Mouse (Mus musculus) urinary bladder, postnatal 36 days (tissue): ENCODE results near the gene Diaph3.

Experiments
- DNase-seq, 2 experiments: peaks; one replicate each; pipeline ENCODE4 v3.0.0; 2022; ENCODE audit warnings: low spot score in 2 of 2, mixed read lengths in 1 of 2

Gene Diaph3

GRCm38 (mm10) chr14:86646499-86647120, 494.4 kb downstream of the Diaph3 start:
- no peak for DNase-seq

GRCm38 (mm10) chr14:86642831-86643241, 498.2 kb downstream of the Diaph3 start:
- no peak for DNase-seq

GRCm38 (mm10) chr14:86641839-86642238, 499.2 kb downstream of the Diaph3 start:
- DNase-seq, result no peak

GRCm38 (mm10) chr14:86640086-86640485, 500.9 kb downstream of the Diaph3 start:
- DNase-seq, result no peak

GRCm38 (mm10) chr14:86635594-86636140, 505.4 kb downstream of the Diaph3 start:
- DNase-seq, result no peak

- no peak for DNase-seq
Observed at GRCm38 (mm10) chr14:86635052-86635451, 506.0 kb downstream of the Diaph3 start.

GRCm38 (mm10) chr14:86633799-86634198, 507.2 kb downstream of the Diaph3 start:
- no peak for DNase-seq

- DNase-seq, result no peak
Observed at GRCm38 (mm10) chr14:86624816-86625425, 516.1 kb downstream of the Diaph3 start.

GRCm38 (mm10) chr14:86619637-86620036, 521.4 kb downstream of the Diaph3 start:
- no peak for DNase-seq
